Mouse (Mus musculus) neural tube, embryonic 14.5 days (tissue): ENCODE data around the gene Cyba. TPM values are rescaled to one million over a fixed set of nuclear protein-coding genes. Genes with fewer than 3 reads are reported as not detected.
A peak's percentile ranks its signal among the peaks of the same experiment; 100 is the strongest.

ENCODE experiments used
- ATAC-seq: fragments of 200-750 bp; cut with Nextera tagmentation; 2 replicates; pipeline ENCODE4 v1.8.0; 2017; ENCODE audit warnings: low read depth, mild to moderate bottlenecking, moderate TSS enrichment, moderate library complexity
- H3K27ac ChIP-seq: fragments of 300-500 bp; sonication (generic); 2 replicates; pipeline ENCODE4 v1.5.1; 2014; ENCODE audit warnings: low read depth, mild to moderate bottlenecking, control low read depth, low read length, moderate library complexity, mixed read lengths
- H3K27me3 ChIP-seq: fragments of 300-500 bp; sonication (generic); 2 replicates; pipeline ENCODE4 v1.6.1; 2014; ENCODE audit warnings: low read length; ENCODE audit not compliant: control insufficient read depth, insufficient read depth
- H3K36me3 ChIP-seq: fragments of 300-500 bp; sonication (generic); 2 replicates; pipeline ENCODE4 v1.6.1; 2014; ENCODE audit warnings: low read length, mixed read lengths; ENCODE audit not compliant: control insufficient read depth, insufficient read depth
- H3K4me1 ChIP-seq: fragments of 300-500 bp; sonication (generic); 2 replicates; pipeline ENCODE4 v1.6.1; 2014; ENCODE audit warnings: low read length; ENCODE audit not compliant: control insufficient read depth, insufficient read depth
- H3K4me2 ChIP-seq: fragments of 300-500 bp; sonication (generic); 2 replicates; pipeline ENCODE4 v1.6.1; 2014; ENCODE audit warnings: mild to moderate bottlenecking, low read depth, low read length, control low read depth
- H3K4me3 ChIP-seq: fragments of 300-500 bp; sonication (generic); 2 replicates; pipeline ENCODE4 v1.5.1; 2014; ENCODE audit warnings: low read depth, low read length, control low read depth, mixed read lengths
- H3K9ac ChIP-seq: fragments of 300-500 bp; sonication (generic); replicated peaks from 2 replicates; pipeline ENCODE4 v1.6.1; 2014; ENCODE audit warnings: low read depth, mild to moderate bottlenecking, control low read depth, low read length, mixed read lengths
- H3K9me3 ChIP-seq: fragments of 300-500 bp; sonication (generic); 2 replicates; pipeline ENCODE4 v1.6.1; 2016; ENCODE audit warnings: low read length; ENCODE audit not compliant: control insufficient read depth
- WGBS: fragments of 180-500 bp; shearing (Covaris S2); extraction: QIAGEN DNeasy Blood & Tissue Kit; methylation state at CpG from one replicate; pipeline ENCODE4 v1.1.7; 2014; 5-methylcytosine and 5-hydroxymethylcytosine counted together
- polyA plus RNA-seq: library from polyadenylated mRNA; unstranded; fragments of >200 nt; fragmentation: Nextera tagmentation; extraction: Ambion mirVana; gene quantifications from 2 replicates; pipeline ENCODE4 v1.2.1, GENCODE M21; 2014

Gene Cyba
- polyA plus RNA-seq, 1 experiment from 2014 or later, result 23.9 TPM

DNA sequence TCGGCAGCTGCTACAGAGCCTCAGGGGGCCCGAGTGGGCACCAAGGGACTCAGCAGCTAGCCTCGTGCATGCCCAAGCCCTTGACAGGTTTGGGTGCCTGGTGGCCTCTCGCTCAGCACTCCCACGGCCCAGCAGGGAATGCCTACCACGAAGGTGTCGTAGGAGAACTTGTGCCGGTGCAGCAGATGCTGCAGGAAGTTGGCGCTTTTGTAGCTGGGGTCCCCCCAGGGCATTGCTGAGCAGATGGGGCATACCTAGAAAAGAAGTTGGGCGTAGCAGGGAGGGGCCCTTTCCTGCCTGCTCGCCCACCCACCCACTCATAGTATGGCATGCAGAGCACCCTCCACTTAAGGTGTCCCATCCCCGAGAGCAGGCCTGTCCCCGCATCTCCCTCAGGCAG, 35.1 kb upstream of the Cyba start:
- H3K27me3 ChIP-seq, result no peaks in the 10 kb centered on the region
- H3K4me1 ChIP-seq, result no peaks in the 10 kb centered on the region
- no peak overlapping the region for H3K27ac ChIP-seq
- no peak overlapping the region for H3K4me2 ChIP-seq
- H3K9ac ChIP-seq, result no peak overlapping the region
- H3K36me3 ChIP-seq, result peaks cover 12% of the 10 kb centered on the region
- no peaks in the 10 kb centered on the region for H3K9me3 ChIP-seq
- H3K4me3 ChIP-seq, result no peak overlapping the region
- ATAC-seq, result no peak
- 89% methylated on average over 13 of the region's 13 CpGs for WGBS

- peaks cover 12% of the 10 kb centered on the region for H3K36me3 ChIP-seq
- no peak overlapping the region for H3K9ac ChIP-seq
- no peak overlapping the region for H3K4me2 ChIP-seq
- peaks cover 14% of the 10 kb centered on the region for H3K27me3 ChIP-seq
- H3K4me3 ChIP-seq, result no peak overlapping the region
- no peak overlapping the region for H3K27ac ChIP-seq
- H3K4me1 ChIP-seq, result peaks cover 9% of the 10 kb centered on the region
- H3K9me3 ChIP-seq, result no peaks in the 10 kb centered on the region
- 79% methylated on average over 7 of the region's 7 CpGs for WGBS
- ATAC-seq, result no peak
These were observed 32.3 kb upstream of the Cyba start for GRCm38 (mm10) chr8:122464985-122465384.

DNA sequence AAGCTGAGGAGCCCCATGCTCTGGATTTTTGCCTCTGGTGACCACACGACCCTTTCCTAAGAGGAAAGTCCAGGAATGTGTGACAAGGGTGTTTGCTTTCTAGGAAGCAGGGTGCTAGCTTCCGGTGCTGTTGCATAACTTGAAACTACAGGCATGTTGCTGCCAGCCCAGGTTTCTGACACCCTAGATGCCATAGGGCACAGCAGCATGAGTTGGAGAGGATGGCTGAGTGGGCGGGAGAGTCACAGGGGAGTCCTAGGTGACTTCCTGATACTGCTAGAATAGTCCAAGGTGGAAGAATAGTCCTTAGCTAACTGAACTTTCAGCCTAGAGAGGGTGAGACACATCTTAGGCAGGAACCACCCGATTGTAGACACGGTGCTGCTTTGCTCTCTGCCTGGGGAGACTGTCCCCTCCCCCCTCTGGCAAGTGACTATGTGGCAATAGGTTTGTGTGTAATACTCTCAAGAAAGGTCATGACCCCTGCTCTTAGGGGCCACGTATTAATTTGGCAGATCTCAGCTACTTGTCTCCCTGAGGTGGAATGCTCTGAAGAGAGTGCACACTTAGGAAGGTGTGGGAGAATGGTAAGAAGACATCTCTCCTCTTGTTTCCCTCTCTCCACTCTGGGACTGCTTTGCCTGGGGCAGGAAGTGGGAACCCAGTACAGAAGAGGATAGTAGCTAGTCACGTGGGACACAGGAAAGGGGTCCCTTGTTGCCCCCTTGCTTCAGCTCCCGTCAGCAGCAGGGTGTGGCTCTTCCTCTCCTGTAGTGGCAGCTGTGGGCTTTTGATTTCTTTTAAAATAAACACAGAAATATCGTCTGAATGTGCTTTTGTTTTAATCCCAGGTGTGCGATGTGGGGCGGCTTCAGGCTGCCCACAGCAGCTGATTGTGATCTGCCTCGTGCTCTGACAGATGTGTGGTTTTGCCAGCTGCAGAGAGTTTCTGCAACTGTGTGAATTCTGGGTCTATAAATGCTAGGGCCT, 31.2 kb upstream of the Cyba start:
- Histone ChIP-seq H3K4me2 (no peak overlapping the region), H3K27me3 (peaks cover 20% of the 10 kb centered on the region), H3K27ac (no peak overlapping the region), H3K36me3 (peaks cover 12% of the 10 kb centered on the region), H3K9ac (no peak overlapping the region), H3K4me1 (peaks cover 9% of the 10 kb centered on the region), H3K4me3 (no peak overlapping the region), H3K9me3 (no peaks in the 10 kb centered on the region)
- WGBS, result 72% methylated on average over 12 of the region's 12 CpGs
- ATAC-seq, result no peak

DNA sequence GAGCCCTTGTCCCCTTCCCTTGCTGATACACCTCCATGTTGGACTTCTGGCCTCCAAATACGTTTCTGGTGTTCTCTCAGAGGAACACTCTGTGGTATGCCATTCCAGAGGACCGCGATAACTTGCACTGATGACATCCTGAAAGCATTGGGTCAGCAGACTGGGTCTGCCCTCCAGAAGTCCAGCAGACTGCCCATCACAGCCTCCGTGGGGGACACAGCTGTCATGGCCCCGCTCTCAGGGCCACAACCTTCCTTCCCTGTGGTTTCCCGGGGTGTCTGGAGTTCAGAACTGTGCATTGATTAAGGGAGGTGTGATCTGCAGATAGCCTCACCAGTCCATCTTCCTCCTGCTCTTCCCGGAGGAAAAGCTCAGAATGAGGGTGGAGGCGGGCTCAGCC, 29.8 kb upstream of the Cyba start:
- no peak overlapping the region for H3K4me3 ChIP-seq
- H3K27ac ChIP-seq, result no peak overlapping the region
- no peaks in the 10 kb centered on the region for H3K9me3 ChIP-seq
- no peak for ATAC-seq
- no peak overlapping the region for H3K4me2 ChIP-seq
- no peak overlapping the region for H3K9ac ChIP-seq
- peaks cover 9% of the 10 kb centered on the region for H3K36me3 ChIP-seq
- H3K4me1 ChIP-seq, result peaks cover 9% of the 10 kb centered on the region
- peaks cover 20% of the 10 kb centered on the region for H3K27me3 ChIP-seq
- 69% methylated on average over 8 of the region's 8 CpGs for WGBS

- Histone ChIP-seq H3K4me3 (no peak overlapping the region), H3K4me2 (no peak overlapping the region), H3K36me3 (peaks cover under 1% of the 10 kb centered on the region; the same call in 1 of the 2 replicates), H3K27me3 (peaks cover 20% of the 10 kb centered on the region), H3K4me1 (peaks cover 9% of the 10 kb centered on the region), H3K27ac (no peak overlapping the region), H3K9ac (no peak overlapping the region), H3K9me3 (no peaks in the 10 kb centered on the region)
- ATAC-seq, result no peak
- 64% methylated on average over 11 of the region's 11 CpGs for WGBS
These were observed 28.9 kb upstream of the Cyba start for GRCm38 (mm10) chr8:122461473-122462148.

GRCm38 (mm10) chr8:122460524-122461472, 28.1 kb upstream of the Cyba start, which contains the start of gene Snai3:
Gene Snai3, minus strand, starts transcription at chr8:122460733.
- H3K27ac ChIP-seq, result no peak within 1 kb of the TSS
- no peak within 1 kb of the TSS for H3K9ac ChIP-seq
- no peaks in the 10 kb centered on the region for H3K36me3 ChIP-seq
- H3K4me1 ChIP-seq, result peaks cover 9% of the 10 kb centered on the region
- peak within 1 kb of the TSS; percentile 58 for H3K4me2 ChIP-seq
- no peaks in the 10 kb centered on the region for H3K9me3 ChIP-seq
- ATAC-seq, result 0 out of 2 replicates have a peak, but pooled peaks have one; percentile 31
- peak within 1 kb of the TSS; percentile 33 for H3K4me3 ChIP-seq
- H3K27me3 ChIP-seq, result peaks cover 20% of the 10 kb centered on the region
- WGBS, result 2% methylated on average over 53 of the region's 56 CpGs

- 30% methylated on average over 7 of the region's 7 CpGs for WGBS
- H3K9me3 ChIP-seq, result no peaks in the 10 kb centered on the region
- no peak overlapping the region for H3K9ac ChIP-seq
- H3K4me3 ChIP-seq, result peak overlapping the region; percentile 33; the same call in 1 of the 2 replicates
- peaks cover 9% of the 10 kb centered on the region for H3K4me1 ChIP-seq
- peaks cover 20% of the 10 kb centered on the region for H3K27me3 ChIP-seq
- no peaks in the 10 kb centered on the region for H3K36me3 ChIP-seq
- H3K27ac ChIP-seq, result no peak overlapping the region
- H3K4me2 ChIP-seq, result peak overlapping the region; percentile 58; the same call in 1 of the 2 replicates
- no peak for ATAC-seq
These were observed 27.3 kb upstream of the Cyba start for GRCm38 (mm10) chr8:122459990-122460389.

DNA sequence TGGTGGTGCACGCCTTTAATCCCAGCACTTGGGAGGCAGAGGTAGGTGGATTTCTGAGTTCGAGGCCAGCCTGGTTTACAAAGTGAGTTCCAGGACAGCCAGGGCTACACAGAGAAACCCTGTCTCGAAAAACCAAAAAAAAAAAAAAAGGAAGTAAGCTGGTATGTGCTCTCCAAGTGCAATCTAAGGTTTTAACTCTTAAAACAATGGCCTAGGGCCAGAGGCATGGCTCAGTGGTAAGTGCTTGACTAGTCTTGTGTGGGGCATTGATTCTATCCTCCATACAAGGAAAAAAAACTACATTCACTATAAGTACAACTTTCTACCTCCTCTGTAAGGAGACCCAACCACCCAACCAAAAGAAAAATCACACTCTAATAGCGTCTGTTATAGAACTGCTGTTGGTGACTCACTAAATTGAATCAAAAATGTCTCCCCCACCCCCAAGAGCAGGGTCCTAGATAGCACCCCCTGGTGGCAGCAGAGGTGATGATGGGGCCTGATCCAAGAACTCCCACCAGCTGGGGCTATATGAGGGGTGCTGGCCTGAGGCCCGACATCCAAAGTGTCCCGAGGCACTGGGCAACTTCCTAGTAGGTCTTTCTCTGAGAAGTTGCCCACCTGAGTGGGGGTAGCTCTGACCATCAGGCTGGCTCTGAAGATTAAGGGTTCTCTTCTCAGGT, 26.6 kb upstream of the Cyba start:
- H3K9ac ChIP-seq, result no peak overlapping the region

More for the DNA sequence above, 26.6 kb upstream of the Cyba start:
- Histone ChIP-seq H3K4me2 (no peak overlapping the region), H3K36me3 (no peaks in the 10 kb centered on the region), H3K27me3 (peaks cover 20% of the 10 kb centered on the region), H3K27ac (no peak overlapping the region), H3K9me3 (no peaks in the 10 kb centered on the region), H3K4me1 (peaks cover 9% of the 10 kb centered on the region), H3K4me3 (no peak overlapping the region)
- WGBS, result 60% methylated on average over 6 of the region's 6 CpGs
- no peak for ATAC-seq
